22 mouse cellular contexts compared by ENCODE assay signal in the genomic region with DNA sequence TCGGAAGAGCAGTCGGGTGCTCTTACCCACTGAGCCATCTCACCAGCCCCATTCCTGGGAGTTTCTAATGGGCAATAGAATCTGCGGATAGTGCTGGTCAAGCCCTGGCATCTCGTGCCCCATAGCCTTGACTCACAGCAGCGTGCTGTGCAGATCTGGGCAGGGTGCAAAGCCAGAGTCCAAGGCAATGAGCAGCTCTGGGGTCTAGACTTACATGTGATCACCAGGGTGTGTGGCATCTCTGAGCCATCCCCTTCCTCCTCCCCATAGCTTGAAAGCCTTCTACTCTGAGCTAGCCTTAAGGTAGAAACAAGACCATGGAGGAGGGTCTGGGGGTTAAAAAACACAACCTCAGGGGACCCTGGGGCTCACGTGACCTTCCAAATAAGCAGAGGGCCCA.
"Had no signal": no experiment of that assay in that cellular context is flagged by ENCODE, and none has a peak within 500 bp of the region (broad histone marks: within the 10 kb centered on the region; RNA-seq: fewer than 3 reads in every experiment).

No protein-coding gene starts in this region.

- H3K9ac ChIP-seq: heart, embryonic 12.5 days; heart, embryonic 13.5 days; heart, embryonic 15.5 days; hindbrain, embryonic 12.5 days; hindbrain, embryonic 13.5 days; hindbrain, embryonic 14.5 days; hindbrain, embryonic 15.5 days; intestine, embryonic 15.5 days; kidney, embryonic 15.5 days had no signal

- H3K36me3 ChIP-seq: heart, embryonic 12.5 days; heart, embryonic 13.5 days; heart, embryonic 15.5 days; hindbrain, embryonic 10.5 days; hindbrain, embryonic 12.5 days; hindbrain, embryonic 13.5 days; hindbrain, embryonic 15.5 days; intestine, embryonic 15.5 days; kidney, embryonic 15.5 days had no signal

- DNase-seq: kidney, adult 11 months; kidney, adult 18-20 months; kidney, adult 8-10 months; layer of hippocampus, postnatal 36 days had no signal

- H3K4me3 ChIP-seq: heart, embryonic 12.5 days; heart, embryonic 13.5 days; heart, embryonic 15.5 days; hindbrain, embryonic 10.5 days; hindbrain, embryonic 12.5 days; hindbrain, embryonic 13.5 days; hindbrain, embryonic 15.5 days; intestine, embryonic 15.5 days; kidney, embryonic 15.5 days; layer of hippocampus, adult 2 months had no signal

- H3K4me1 ChIP-seq: hindbrain, embryonic 12.5 days; hindbrain, embryonic 13.5 days; hindbrain, embryonic 15.5 days; intestine, embryonic 15.5 days had no signal

- H3K4me2 ChIP-seq: heart, embryonic 11.5 days; heart, embryonic 12.5 days; heart, embryonic 13.5 days; heart, embryonic 15.5 days; hindbrain, embryonic 12.5 days; hindbrain, embryonic 13.5 days; hindbrain, embryonic 14.5 days; hindbrain, embryonic 15.5 days; intestine, embryonic 15.5 days; kidney, embryonic 15.5 days had no signal

- H3K9me3 ChIP-seq: heart, embryonic 13.5 days; heart, embryonic 15.5 days; hindbrain, embryonic 10.5 days; hindbrain, embryonic 12.5 days; hindbrain, embryonic 13.5 days; hindbrain, embryonic 15.5 days; intestine, embryonic 15.5 days; kidney, embryonic 15.5 days had no signal

- H3K27me3 ChIP-seq: heart, embryonic 12.5 days; heart, embryonic 13.5 days; heart, embryonic 15.5 days; hindbrain, embryonic 12.5 days; hindbrain, embryonic 13.5 days; hindbrain, embryonic 15.5 days; intestine, embryonic 15.5 days; kidney, embryonic 15.5 days had no signal

- H3K27ac ChIP-seq: heart, embryonic 13.5 days; heart, embryonic 15.5 days; hindbrain, embryonic 10.5 days; hindbrain, embryonic 12.5 days; hindbrain, embryonic 13.5 days; hindbrain, embryonic 14.5 days; hindbrain, embryonic 15.5 days; hindbrain, postnatal 0 days; intestine, embryonic 15.5 days; kidney, embryonic 15.5 days; kidney, postnatal 0 days; layer of hippocampus, adult 2 months had no signal

- ATAC-seq: hindbrain, embryonic 16.5 days; hindbrain, postnatal 0 days; inflammation-experienced regulatory T-cells, adult 6 months; intestine, embryonic 15.5 days; intestine, embryonic 16.5 days; intestine, postnatal 0 days had no signal
